In the genomic region with DNA sequence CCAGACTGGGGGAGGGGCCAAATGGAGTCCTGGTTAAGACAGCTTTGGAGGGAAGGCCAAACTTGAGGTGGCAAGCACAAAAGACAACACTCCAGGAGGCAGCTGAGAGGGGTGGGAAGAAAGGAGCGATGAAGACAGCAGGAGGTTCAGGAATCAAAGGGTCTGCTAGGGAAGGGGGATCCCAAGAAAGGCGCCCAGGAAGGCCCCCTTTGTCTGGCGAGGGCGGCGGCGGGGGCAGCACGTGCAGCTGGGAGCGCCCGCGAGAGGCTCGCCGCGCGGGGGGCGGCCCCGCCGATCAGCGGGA, we compare ENCODE assay signal across 8 mouse cellular contexts. TPM values are rescaled to one million over a fixed set of nuclear protein-coding genes. Genes with fewer than 3 reads are reported as not detected.
DNase-seq lines count a peak whose midpoint lies in the region; ATAC-seq lines count a peak whose summit lies in the region.

No protein-coding gene starts in this region.

- no peaks in the 10 kb centered on the region for H3K27me3 ChIP-seq in heart, embryonic 12.5 days (replicated peaks)
- peaks cover 5% of the 10 kb centered on the region for H3K27me3 ChIP-seq in embryonic facial prominence, embryonic 10.5 days (replicated peaks; ENCODE audit: low read depth, poor library complexity, severe bottlenecking)
- no peaks in the 10 kb centered on the region for H3K27me3 ChIP-seq in lung, embryonic 16.5 days (ENCODE audit: control insufficient read depth, insufficient read depth, low read depth, low read length)

- peak overlapping the region; percentile 74 for H3K9ac ChIP-seq in heart, embryonic 12.5 days
- H3K9ac ChIP-seq in lung, embryonic 16.5 days (ENCODE audit: low read length): peak overlapping the region; percentile 73

- peaks cover 54% of the 10 kb centered on the region for H3K4me1 ChIP-seq in heart, embryonic 12.5 days (replicated peaks)
- H3K4me1 ChIP-seq in embryonic facial prominence, embryonic 10.5 days: peaks cover 76% of the 10 kb centered on the region
- peaks cover 51% of the 10 kb centered on the region for H3K4me1 ChIP-seq in lung, embryonic 16.5 days (replicated peaks; ENCODE audit: control insufficient read depth, insufficient read depth, low read length)

- under 1% methylated on average over 16 of the region's 18 CpGs for WGBS in heart, embryonic 12.5 days
- under 1% methylated on average over 18 of the region's 18 CpGs for WGBS in embryonic facial prominence, embryonic 10.5 days
- WGBS in lung, embryonic 16.5 days: 1% methylated on average over 13 of the region's 18 CpGs

- ATAC-seq in heart, embryonic 12.5 days (ENCODE audit: insufficient number of reproducible peaks, low FRiP score): peak; percentile 6; the same call in 1 of the 2 replicates
- ATAC-seq in lung, embryonic 16.5 days (ENCODE audit: low read depth): peak; percentile 42; the same call in 1 of the 2 replicates

- H3K4me3 ChIP-seq in heart, embryonic 12.5 days: peak overlapping the region; percentile 53
- H3K4me3 ChIP-seq in embryonic facial prominence, embryonic 10.5 days: peak overlapping the region; percentile 61
- peak overlapping the region; percentile 45 for H3K4me3 ChIP-seq in lung, embryonic 16.5 days (ENCODE audit: low read length)

- H3K4me2 ChIP-seq in heart, embryonic 12.5 days: peak overlapping the region; percentile 86
- peak overlapping the region; percentile 74 for H3K4me2 ChIP-seq in lung, embryonic 16.5 days (ENCODE audit: low read depth, low read length)

- no peaks in the 10 kb centered on the region for H3K9me3 ChIP-seq in heart, embryonic 12.5 days (replicated peaks)
- no peaks in the 10 kb centered on the region for H3K9me3 ChIP-seq in embryonic facial prominence, embryonic 10.5 days
- H3K9me3 ChIP-seq in lung, embryonic 16.5 days (ENCODE audit: control insufficient read depth, low read length): no peaks in the 10 kb centered on the region

- peak overlapping the region; percentile 94 for H3K27ac ChIP-seq in heart, embryonic 12.5 days (ENCODE audit: poor library complexity, severe bottlenecking)
- H3K27ac ChIP-seq in embryonic facial prominence, embryonic 10.5 days (replicated peaks): peak overlapping the region; percentile 98
- peak overlapping the region; percentile 97 for H3K27ac ChIP-seq in lung, embryonic 16.5 days (ENCODE audit: low read length)

- no peak for DNase-seq in heart, postnatal 25 days (ENCODE audit: low spot score)
- peak; percentile 84 for DNase-seq in ES-CJ7 (ENCODE audit: low read depth, low spot score)
- DNase-seq in embryonic facial prominence, embryonic 10.5 days (ENCODE audit: low spot score): no peak
- DNase-seq in hindlimb bud, embryonic 11.5 days (ENCODE audit: extremely low spot score, low read depth, low spot score): peak; percentile 69
- peak; percentile 65 for DNase-seq in thymus, postnatal 10 days (ENCODE audit: low spot score in 2 of 2)
- DNase-seq in Muller cell, postnatal 12 days (ENCODE audit: inconsistent ontology term): no peak

- intact Hi-C loops in heart, postnatal 25 days (cut with DNase I): loop anchor here (1.0 kb wide), 1 partner anchor 21 kb away; no protein-coding TSS in a partner anchor

- H3K36me3 ChIP-seq in heart, embryonic 12.5 days: no peaks in the 10 kb centered on the region
- no peaks in the 10 kb centered on the region for H3K36me3 ChIP-seq in embryonic facial prominence, embryonic 10.5 days (replicated peaks)
- H3K36me3 ChIP-seq in lung, embryonic 16.5 days (ENCODE audit: control insufficient read depth, insufficient read depth, low read length): no peaks in the 10 kb centered on the region

RNA-seq across cellular contexts. Expression of gene Ier5, which starts 16.5 kb away (rescaled TPM):
- 8.9 and 10.9 TPM in 2 replicates for polyA plus RNA-seq in heart, embryonic 12.5 days (2016; fragmentation: Nextera tagmentation; extraction: Ambion mirVana)
- 10 to 100 TPM; 12.7 to 16.5 TPM for total RNA-seq in heart, postnatal 25 days (2021)
- polyA plus RNA-seq in embryonic facial prominence, embryonic 10.5 days (2016; fragmentation: Nextera tagmentation; extraction: Ambion mirVana): 4.4 TPM in 2 replicates
- polyA plus RNA-seq in lung, embryonic 16.5 days (2015; fragmentation: Nextera tagmentation; extraction: Ambion mirVana): 4.3 and 4.5 TPM in 2 replicates

Comparison
In these comparisons a context has a peak if more than half of its experiments do, and no peak if none do; other contexts are left out.
1. DNase-seq: peak in ES-CJ7 (single experiment), hindlimb bud, embryonic 11.5 days (single experiment) and thymus, postnatal 10 days (2 of 2); none in heart, postnatal 25 days (single experiment), embryonic facial prominence, embryonic 10.5 days (single experiment) and Muller cell, postnatal 12 days (single experiment).
2. Peak in every context shown above with its lines, with median percentiles within 50 percentile points of each other: H3K27ac ChIP-seq and H3K4me3 ChIP-seq.